Mouse (Mus musculus): ENCODE results near the gene Usp10. TPM values are rescaled to one million over a fixed set of nuclear protein-coding genes. Genes with fewer than 3 reads are reported as not detected.

The Usp10 gene
- polyA plus RNA-seq, 1 experiment from 2014 or later = 144 TPM

- WGBS = 100% methylated on average over 1 of the region's 1 CpGs
- Histone ChIP-seq H3K27me3 (replicated peaks; ENCODE audit: control insufficient read depth, insufficient read depth, low read length) (no peaks in the 10 kb centered on the region), H3K27ac (ENCODE audit: low read depth) (no peak overlapping the region), H3K4me1 (replicated peaks; ENCODE audit: control insufficient read depth, insufficient read depth, low read length) (peaks cover 21% of the 10 kb centered on the region), H3K9ac (ENCODE audit: low read length) (no peak overlapping the region), H3K4me3 (ENCODE audit: low read depth, low read length) (no peak overlapping the region), H3K4me2 (ENCODE audit: low read length) (no peak overlapping the region), H3K36me3 (ENCODE audit: control insufficient read depth, insufficient read depth, low read length) (peaks cover 4% of the 10 kb centered on the region; the same call in 1 of the 2 replicates), H3K9me3 (ENCODE audit: control insufficient read depth, low read length) (no peaks in the 10 kb centered on the region)
- no peak for DNase-seq (ENCODE audit: low spot score)
- ATAC-seq (replicated peaks; ENCODE audit: low FRiP score, low TSS enrichment, low read depth) = no peak
Observed at GRCm38 (mm10) chr8:119918155-119918567, 8.0 kb downstream of the Usp10 start.

GRCm38 (mm10) chr8:119923259-119923658 is 13.1 kb downstream of the Usp10 start:
- Histone ChIP-seq H3K4me3 (ENCODE audit: low read depth, low read length) (no peak overlapping the region), H3K36me3 (ENCODE audit: control insufficient read depth, insufficient read depth, low read length) (peaks cover 4% of the 10 kb centered on the region; the same call in 1 of the 2 replicates), H3K9ac (ENCODE audit: low read length) (no peak overlapping the region), H3K9me3 (ENCODE audit: control insufficient read depth, low read length) (no peaks in the 10 kb centered on the region), H3K4me2 (ENCODE audit: low read length) (no peak overlapping the region), H3K27ac (ENCODE audit: low read depth) (no peak overlapping the region), H3K4me1 (replicated peaks; ENCODE audit: control insufficient read depth, insufficient read depth, low read length) (0 out of 2 replicates have a peak, but pooled peaks cover 3% of the 10 kb centered on the region), H3K27me3 (replicated peaks; ENCODE audit: control insufficient read depth, insufficient read depth, low read length) (no peaks in the 10 kb centered on the region)
- ATAC-seq (replicated peaks; ENCODE audit: low FRiP score, low TSS enrichment, low read depth) = no peak
- WGBS = 81% methylated on average over 5 of the region's 5 CpGs
- no peak for DNase-seq (ENCODE audit: low spot score)

DNA sequence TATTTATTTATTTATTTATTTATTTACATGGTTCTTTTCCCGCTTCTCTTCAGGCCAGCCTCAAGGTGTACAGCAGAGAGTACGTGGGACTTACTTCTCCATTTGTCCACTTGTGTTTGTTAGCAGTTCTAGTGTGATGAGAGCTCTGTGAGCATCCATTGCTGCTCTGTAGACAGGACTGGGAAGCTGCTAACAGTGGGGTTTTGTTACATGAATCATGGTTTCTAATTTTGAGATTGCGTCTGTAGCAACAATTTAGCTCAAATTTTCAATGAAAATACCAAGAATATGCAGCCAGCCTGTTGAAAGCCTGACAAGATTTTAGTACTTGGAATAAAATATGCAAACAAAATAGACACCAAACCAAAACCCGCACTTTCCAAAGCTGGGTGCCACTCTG is 15.3 kb downstream of the Usp10 start:
- 86% methylated on average over 4 of the region's 4 CpGs for WGBS
- no peaks in the 10 kb centered on the region for H3K9me3 ChIP-seq (ENCODE audit: control insufficient read depth, low read length)
- DNase-seq (ENCODE audit: low spot score) (no peak), ATAC-seq (replicated peaks; ENCODE audit: low FRiP score, low TSS enrichment, low read depth) (no peak)
- H3K4me2 ChIP-seq (ENCODE audit: low read length) = no peak overlapping the region
- H3K27ac ChIP-seq (ENCODE audit: low read depth) = no peak overlapping the region
- no peak overlapping the region for H3K9ac ChIP-seq (ENCODE audit: low read length)
- H3K36me3 ChIP-seq (ENCODE audit: control insufficient read depth, insufficient read depth, low read length) = no peaks in the 10 kb centered on the region
- 0 out of 2 replicates have a peak, but pooled peaks cover 3% of the 10 kb centered on the region for H3K4me1 ChIP-seq (replicated peaks; ENCODE audit: control insufficient read depth, insufficient read depth, low read length)
- no peak overlapping the region for H3K4me3 ChIP-seq (ENCODE audit: low read depth, low read length)
- H3K27me3 ChIP-seq (replicated peaks; ENCODE audit: control insufficient read depth, insufficient read depth, low read length) = no peaks in the 10 kb centered on the region

- Histone ChIP-seq H3K27me3 (replicated peaks; ENCODE audit: control insufficient read depth, insufficient read depth, low read length) (no peaks in the 10 kb centered on the region), H3K4me2 (ENCODE audit: low read length) (no peak overlapping the region), H3K4me3 (ENCODE audit: low read depth, low read length) (no peak overlapping the region), H3K9me3 (ENCODE audit: control insufficient read depth, low read length) (no peaks in the 10 kb centered on the region), H3K36me3 (ENCODE audit: control insufficient read depth, insufficient read depth, low read length) (no peaks in the 10 kb centered on the region), H3K27ac (ENCODE audit: low read depth) (no peak overlapping the region), H3K4me1 (replicated peaks; ENCODE audit: control insufficient read depth, insufficient read depth, low read length) (no peaks in the 10 kb centered on the region), H3K9ac (ENCODE audit: low read length) (no peak overlapping the region)
- WGBS = 74% methylated on average over 2 of the region's 2 CpGs
- DNase-seq (ENCODE audit: low spot score) (no peak), ATAC-seq (replicated peaks; ENCODE audit: low FRiP score, low TSS enrichment, low read depth) (no peak)
Observed at GRCm38 (mm10) chr8:119926474-119926873, 16.3 kb downstream of the Usp10 start.

DNA sequence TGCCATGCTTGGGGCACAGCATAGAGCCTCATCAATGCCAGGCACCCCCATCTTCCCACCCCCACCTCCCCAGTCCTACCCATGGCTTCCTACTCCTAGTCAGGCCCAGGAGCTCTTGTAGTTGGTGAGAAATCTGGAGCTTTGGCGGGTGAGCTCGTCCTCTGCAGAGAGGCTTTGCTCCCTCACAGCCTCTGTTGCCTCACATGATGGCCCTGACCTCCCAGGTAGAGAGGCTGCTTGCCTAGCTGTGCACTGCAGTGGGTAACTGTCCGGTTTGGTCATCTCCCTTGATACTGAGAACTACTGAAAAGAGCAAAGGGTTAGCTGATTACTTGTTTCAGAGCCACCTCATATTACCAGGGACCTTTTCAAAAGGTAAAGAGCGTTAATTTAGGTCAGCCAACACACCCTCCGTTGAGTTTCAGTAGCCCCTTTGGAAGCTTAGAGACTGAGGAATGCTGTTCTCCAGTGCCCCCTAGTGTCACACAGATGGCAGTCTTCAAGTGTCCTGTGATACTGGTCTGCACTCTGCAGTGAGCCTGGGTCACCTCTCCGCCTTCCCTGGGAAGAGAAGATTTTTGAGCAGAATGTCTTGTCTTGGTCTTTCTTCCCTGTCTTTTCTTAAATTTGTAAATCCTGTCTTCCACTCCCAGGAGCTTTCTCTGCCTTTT is 17.4 kb downstream of the Usp10 start:
- WGBS = 46% methylated on average over 6 of the region's 6 CpGs
- Histone ChIP-seq H3K4me1 (replicated peaks; ENCODE audit: control insufficient read depth, insufficient read depth, low read length) (no peaks in the 10 kb centered on the region), H3K9ac (ENCODE audit: low read length) (no peak overlapping the region), H3K27me3 (replicated peaks; ENCODE audit: control insufficient read depth, insufficient read depth, low read length) (no peaks in the 10 kb centered on the region), H3K4me3 (ENCODE audit: low read depth, low read length) (no peak overlapping the region), H3K27ac (ENCODE audit: low read depth) (no peak overlapping the region), H3K4me2 (ENCODE audit: low read length) (no peak overlapping the region), H3K9me3 (ENCODE audit: control insufficient read depth, low read length) (no peaks in the 10 kb centered on the region), H3K36me3 (ENCODE audit: control insufficient read depth, insufficient read depth, low read length) (peaks cover 7% of the 10 kb centered on the region)
- ATAC-seq (replicated peaks; ENCODE audit: low FRiP score, low TSS enrichment, low read depth) (peak; percentile 61), DNase-seq (ENCODE audit: low spot score) (no peak)

DNA sequence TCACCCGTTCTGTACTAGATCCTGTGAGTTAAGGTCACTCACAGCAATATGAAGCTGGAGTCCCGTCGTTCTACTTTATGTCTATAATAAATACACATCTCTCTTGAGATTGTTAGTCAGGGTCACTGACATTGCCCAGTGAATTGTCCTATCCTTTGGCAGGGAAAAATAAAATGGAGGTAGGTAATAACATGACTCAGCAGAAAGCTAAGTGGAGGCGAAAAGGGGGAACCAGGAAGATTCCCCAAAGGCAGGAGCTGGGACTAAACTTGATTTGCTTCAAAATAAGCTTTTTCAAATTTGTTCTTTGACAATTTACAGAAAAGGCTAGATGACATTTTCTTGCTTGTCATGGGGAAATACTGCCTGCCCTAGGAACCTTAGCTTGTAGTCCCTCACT is 21.2 kb downstream of the Usp10 start:
- no peak overlapping the region for H3K4me3 ChIP-seq (ENCODE audit: low read depth, low read length)
- H3K9ac ChIP-seq (ENCODE audit: low read length) = no peak overlapping the region
- H3K4me2 ChIP-seq (ENCODE audit: low read length) = no peak overlapping the region
- ATAC-seq (replicated peaks; ENCODE audit: low FRiP score, low TSS enrichment, low read depth) (no peak), DNase-seq (ENCODE audit: low spot score) (no peak)
- no peaks in the 10 kb centered on the region for H3K27me3 ChIP-seq (replicated peaks; ENCODE audit: control insufficient read depth, insufficient read depth, low read length)
- peaks cover 26% of the 10 kb centered on the region for H3K36me3 ChIP-seq (ENCODE audit: control insufficient read depth, insufficient read depth, low read length)
- no peak overlapping the region for H3K27ac ChIP-seq (ENCODE audit: low read depth)
- H3K9me3 ChIP-seq (ENCODE audit: control insufficient read depth, low read length) = no peaks in the 10 kb centered on the region
- 65% methylated on average over 4 of the region's 4 CpGs for WGBS
- H3K4me1 ChIP-seq (replicated peaks; ENCODE audit: control insufficient read depth, insufficient read depth, low read length) = no peaks in the 10 kb centered on the region; the same call in 1 of the 2 replicates

- Histone ChIP-seq H3K9me3 (ENCODE audit: control insufficient read depth, low read length) (no peaks in the 10 kb centered on the region), H3K4me2 (ENCODE audit: low read length) (no peak overlapping the region), H3K9ac (ENCODE audit: low read length) (no peak overlapping the region), H3K27ac (ENCODE audit: low read depth) (no peak overlapping the region), H3K4me3 (ENCODE audit: low read depth, low read length) (no peak overlapping the region), H3K4me1 (replicated peaks; ENCODE audit: control insufficient read depth, insufficient read depth, low read length) (no peaks in the 10 kb centered on the region; the same call in 1 of the 2 replicates), H3K27me3 (replicated peaks; ENCODE audit: control insufficient read depth, insufficient read depth, low read length) (no peaks in the 10 kb centered on the region), H3K36me3 (ENCODE audit: control insufficient read depth, insufficient read depth, low read length) (peaks cover 43% of the 10 kb centered on the region)
- DNase-seq (ENCODE audit: low spot score) = no peak
- ATAC-seq (replicated peaks; ENCODE audit: low FRiP score, low TSS enrichment, low read depth) = no peak
- 92% methylated on average over 4 of the region's 4 CpGs for WGBS
Observed at GRCm38 (mm10) chr8:119933681-119934080, 23.5 kb downstream of the Usp10 start.

DNA sequence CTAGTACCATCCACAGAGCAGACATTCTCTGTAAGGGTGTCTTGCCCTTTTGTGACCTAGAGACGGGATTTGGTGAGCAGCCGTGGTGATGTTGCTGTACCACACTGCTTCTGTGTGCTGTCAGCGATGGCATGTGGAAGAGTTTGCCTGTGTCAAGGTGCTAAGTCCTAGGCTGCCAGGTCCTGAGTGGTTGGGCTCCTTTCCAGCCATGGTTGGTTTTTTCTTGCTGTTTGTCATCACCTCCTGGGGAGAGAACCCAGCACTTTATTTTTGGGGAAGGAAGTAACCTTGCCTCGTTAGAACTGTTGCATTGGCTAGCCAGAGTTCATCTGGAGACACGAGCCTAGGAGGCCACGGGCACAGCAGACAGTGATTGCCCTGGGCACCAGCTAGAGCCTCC is 25.4 kb downstream of the Usp10 start:
- Histone ChIP-seq H3K4me3 (ENCODE audit: low read depth, low read length) (no peak overlapping the region), H3K9ac (ENCODE audit: low read length) (no peak overlapping the region), H3K4me1 (replicated peaks; ENCODE audit: control insufficient read depth, insufficient read depth, low read length) (no peaks in the 10 kb centered on the region; the same call in 1 of the 2 replicates), H3K36me3 (ENCODE audit: control insufficient read depth, insufficient read depth, low read length) (peaks cover 52% of the 10 kb centered on the region), H3K9me3 (ENCODE audit: control insufficient read depth, low read length) (no peaks in the 10 kb centered on the region), H3K27ac (ENCODE audit: low read depth) (no peak overlapping the region), H3K27me3 (replicated peaks; ENCODE audit: control insufficient read depth, insufficient read depth, low read length) (no peaks in the 10 kb centered on the region), H3K4me2 (ENCODE audit: low read length) (no peak overlapping the region)
- no peak for ATAC-seq (replicated peaks; ENCODE audit: low FRiP score, low TSS enrichment, low read depth)
- 71% methylated on average over 6 of the region's 6 CpGs for WGBS
- no peak for DNase-seq (ENCODE audit: low spot score)

DNA sequence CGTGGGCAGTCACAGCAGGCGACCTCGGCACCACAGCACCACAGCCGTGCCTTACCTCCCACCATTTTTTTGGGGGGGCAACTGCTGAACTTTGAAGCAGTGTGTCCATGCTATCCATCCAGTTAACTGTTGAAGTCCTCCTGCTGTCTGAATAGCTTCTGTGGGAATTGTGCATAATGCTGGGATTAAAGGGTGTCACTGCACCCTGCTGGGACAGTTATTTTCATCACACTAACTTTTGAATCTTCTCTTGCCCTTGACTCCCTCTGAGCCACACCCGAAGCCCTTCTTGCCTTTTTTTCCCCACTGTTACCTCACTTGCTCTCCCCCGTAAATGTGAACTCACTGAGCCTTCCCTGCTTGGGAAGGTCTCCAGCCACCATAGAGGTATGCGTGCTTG is 28.3 kb downstream of the Usp10 start:
- no peaks in the 10 kb centered on the region for H3K9me3 ChIP-seq (ENCODE audit: control insufficient read depth, low read length)
- H3K4me2 ChIP-seq (ENCODE audit: low read length) = no peak overlapping the region
- H3K27ac ChIP-seq (ENCODE audit: low read depth) = no peak overlapping the region
- no peaks in the 10 kb centered on the region for H3K27me3 ChIP-seq (replicated peaks; ENCODE audit: control insufficient read depth, insufficient read depth, low read length)
- peaks cover 64% of the 10 kb centered on the region for H3K36me3 ChIP-seq (ENCODE audit: control insufficient read depth, insufficient read depth, low read length)
- DNase-seq (ENCODE audit: low spot score) (no peak), ATAC-seq (replicated peaks; ENCODE audit: low FRiP score, low TSS enrichment, low read depth) (no peak)
- H3K9ac ChIP-seq (ENCODE audit: low read length) = no peak overlapping the region
- no peaks in the 10 kb centered on the region; the same call in 1 of the 2 replicates for H3K4me1 ChIP-seq (replicated peaks; ENCODE audit: control insufficient read depth, insufficient read depth, low read length)
- WGBS = 80% methylated on average over 7 of the region's 7 CpGs
- no peak overlapping the region for H3K4me3 ChIP-seq (ENCODE audit: low read depth, low read length)

Data from intestine, embryonic 14.5 days (tissue).